Mouse (Mus musculus) Patski (cell line): Measurements from ENCODE around the gene Nup210l. TPM values are rescaled to one million over a fixed set of nuclear protein-coding genes. Genes with fewer than 3 reads are reported as not detected.
A peak's percentile ranks its signal among the peaks of the same experiment; 100 is the strongest.

Experiments used
- ATAC-seq: fragments of 100-300 bp; one replicate; pipeline ENCODE4 v1.8.0; 2021
- CTCF ChIA-PET: fragments of 350-600 bp; sonication (Branson Sonifier 250); formaldehyde crosslinking; loops from one replicate; lab custom pipeline; 2022; ENCODE audit warnings: inconsistent platforms; lab: Charles Lee
- POLR2A ChIA-PET: fragments of 350-600 bp; sonication (Branson Sonifier 250); formaldehyde crosslinking; loops from one replicate; lab custom pipeline; 2022; ENCODE audit warnings: antibody characterized with exemption, inconsistent platforms; lab: Charles Lee
- DNase-seq: peaks from one replicate; pipeline ENCODE4 v3.0.0-alpha.2; 2011; ENCODE audit warnings: low read depth, low spot score
- H3K27me3 ChIP-seq: fragments of 371-371 bp; one replicate; pipeline ENCODE4 v1.5.1; 2021
- CTCF ChIP-seq: fragments of 100-300 bp; IDR thresholded peaks from one replicate; pipeline ENCODE4 v1.5.1; 2021
- in situ Hi-C: fragments of 300-500 bp; cut with MboI; formaldehyde crosslinking; loops from 3 replicates; pipeline ENCODE4 v1.11.1; 2018; ENCODE audit warnings: low pct_unique_long_range_greater_than_20kb, mixed read lengths
- polyA plus RNA-seq: library from polyadenylated mRNA; unstranded; gene quantifications from one replicate; pipeline ENCODE4 v1.2.3, GENCODE M21; 2021

Gene Nup210l
- polyA plus RNA-seq, 1 experiment from 2014 or later, result 0.46 TPM

GRCm38 (mm10) chr3:90212723-90213122 lies 108.8 kb downstream of the Nup210l start:
- H3K27me3 ChIP-seq, result no peaks in the 10 kb centered on the region
- ChIA-PET POLR2A (interaction anchor here (0.5 to 1.7 kb wide), 5 partner anchors 9 to 71 kb away, joined by 3 to 9 read pairs (median 6); no protein-coding TSS in a partner anchor), CTCF (interaction anchor here (1.3 kb wide), 1 partner anchor 161 kb away, joined by 4 read pairs; no protein-coding TSS in a partner anchor)
- TF ChIP-seq CTCF, result no peak
- in situ Hi-C loops, result no loop called here
- ATAC-seq (no peak), DNase-seq (no peak)

- H3K27me3 ChIP-seq, result no peaks in the 10 kb centered on the region
- DNase-seq (peak; percentile 96), ATAC-seq (peak; percentile 85)
- in situ Hi-C loops, result no loop called here
- CTCF ChIA-PET, result interaction anchor here (0.6 to 1.7 kb wide), 3 partner anchors 19 to 160 kb away, joined by 3 to 4 read pairs (median 3); no protein-coding TSS in a partner anchor
- TF ChIP-seq CTCF, result no peak
- POLR2A ChIA-PET, result interaction anchor here (0.6 to 1.7 kb wide), 7 partner anchors 9 to 158 kb away, joined by 3 to 9 read pairs (median 4); partner anchors contain the start of gene Slc39a1
Measured at GRCm38 (mm10) chr3:90213377-90213866, 109.5 kb downstream of the Nup210l start, which contains the start of the genes Rps27 and Rab13. Gene Rps27 (minus strand): TSS chr3:90213651. Gene Rab13 (plus strand): TSS chr3:90213695.

GRCm38 (mm10) chr3:90213956-90214684 lies 110.2 kb downstream of the Nup210l start:
- DNase-seq (no peak), ATAC-seq (no peak)
- POLR2A ChIA-PET, result interaction anchor here (0.7 to 0.9 kb wide), 3 partner anchors 12 to 157 kb away, joined by 3 to 4 read pairs (median 4); partner anchors contain the start of gene Slc39a1
- in situ Hi-C loops, result no loop called here
- no peak for TF ChIP-seq CTCF
- CTCF ChIA-PET, result interaction anchor here (1.2 to 2.2 kb wide), 4 partner anchors 24 to 159 kb away, joined by 3 to 7 read pairs (median 4); no protein-coding TSS in a partner anchor
- no peaks in the 10 kb centered on the region for H3K27me3 ChIP-seq

- no peaks in the 10 kb centered on the region for H3K27me3 ChIP-seq
- POLR2A ChIA-PET, result interaction anchor here (0.6 kb wide), 2 partner anchors 14 to 54 kb away, joined by 3 to 8 read pairs; no protein-coding TSS in a partner anchor
- DNase-seq, result no peak
- ATAC-seq, result no peak
- TF ChIP-seq CTCF, result peak; percentile 77
- CTCF ChIA-PET, result interaction anchor here (0.6 to 2.2 kb wide), 21 partner anchors 9 to 251 kb away, joined by 3 to 7 read pairs (median 3); partner anchors contain the start of genes Jtb and Slc39a1
- in situ Hi-C loops, result no loop called here
Measured at GRCm38 (mm10) chr3:90215825-90216380, 112.0 kb downstream of the Nup210l start.

- no peaks in the 10 kb centered on the region for H3K27me3 ChIP-seq
- POLR2A ChIA-PET, result interaction anchor here (0.6 to 1.7 kb wide), 7 partner anchors 12 to 172 kb away, joined by 3 to 9 read pairs (median 4); partner anchors contain the start of genes Jtb and Slc39a1
- in situ Hi-C loops, result loop anchor here (5.0 kb wide), 2 partner anchors 37 to 152 kb away; no protein-coding TSS in a partner anchor
- ATAC-seq, result peak; percentile 51
- CTCF ChIA-PET, result interaction anchor here (1.1 to 1.6 kb wide), 4 partner anchors 11 to 154 kb away, joined by 3 to 7 read pairs (median 4); partner anchors contain the start of genes Jtb and Slc39a1
- no peak for DNase-seq
- peak; percentile 90 for TF ChIP-seq CTCF
Measured at GRCm38 (mm10) chr3:90220088-90220487, 116.2 kb downstream of the Nup210l start.

GRCm38 (mm10) chr3:90220531-90220951 lies 116.6 kb downstream of the Nup210l start:
- TF ChIP-seq CTCF, result no peak
- in situ Hi-C loops, result loop anchor here (5.0 kb wide), 2 partner anchors 37 to 152 kb away; no protein-coding TSS in a partner anchor
- no peaks in the 10 kb centered on the region for H3K27me3 ChIP-seq
- ChIA-PET POLR2A (interaction anchor here (0.9 to 1.7 kb wide), 6 partner anchors 11 to 172 kb away, joined by 3 to 9 read pairs (median 4); partner anchors contain the start of genes Jtb and Slc39a1), CTCF (interaction anchor here (1.1 to 1.6 kb wide), 4 partner anchors 10 to 153 kb away, joined by 3 to 7 read pairs (median 4); partner anchors contain the start of genes Jtb and Slc39a1)
- DNase-seq, result no peak
- peak; percentile 83 for ATAC-seq

- TF ChIP-seq CTCF, result no peak
- H3K27me3 ChIP-seq, result no peaks in the 10 kb centered on the region
- no peak for ATAC-seq
- ChIA-PET CTCF (interaction anchor here (1.2 to 1.6 kb wide), 5 partner anchors 10 to 155 kb away, joined by 3 to 5 read pairs (median 4); partner anchors contain the start of gene Jtb), POLR2A (interaction anchor here (0.9 to 1.7 kb wide), 5 partner anchors 10 to 173 kb away, joined by 3 to 9 read pairs (median 3); partner anchors contain the start of genes Jtb and Slc39a1)
- in situ Hi-C loops, result loop anchor here (5.0 kb wide), 2 partner anchors 36 to 151 kb away; no protein-coding TSS in a partner anchor
- no peak for DNase-seq
Measured at GRCm38 (mm10) chr3:90221123-90221522, 117.2 kb downstream of the Nup210l start.

- no peaks in the 10 kb centered on the region for H3K27me3 ChIP-seq
- DNase-seq (no peak), ATAC-seq (no peak)
- in situ Hi-C loops, result loop anchor here (5.0 kb wide), 2 partner anchors 35 to 150 kb away; no protein-coding TSS in a partner anchor
- TF ChIP-seq CTCF, result no peak
- POLR2A ChIA-PET, result interaction anchor here (0.6 to 1.2 kb wide), 3 partner anchors 10 to 187 kb away, joined by 4 to 6 read pairs (median 4); partner anchors contain the start of genes Rab13, Rps27 and Slc39a1
- CTCF ChIA-PET, result interaction anchor here (0.6 to 1.5 kb wide), 5 partner anchors 8 to 246 kb away, joined by 3 to 5 read pairs (median 3); no protein-coding TSS in a partner anchor
Measured at GRCm38 (mm10) chr3:90222455-90222854, 118.5 kb downstream of the Nup210l start.

GRCm38 (mm10) chr3:90222941-90223340 lies 119.0 kb downstream of the Nup210l start:
- DNase-seq (no peak), ATAC-seq (no peak)
- ChIA-PET CTCF (interaction anchor here (1.3 to 1.5 kb wide), 2 partner anchors 16 to 246 kb away, joined by 3 read pairs; no protein-coding TSS in a partner anchor), POLR2A (interaction anchor here (0.6 to 1.0 kb wide), 2 partner anchors 24 to 187 kb away, joined by 4 to 6 read pairs; no protein-coding TSS in a partner anchor)
- no peaks in the 10 kb centered on the region for H3K27me3 ChIP-seq
- TF ChIP-seq CTCF, result no peak
- in situ Hi-C loops, result loop anchor here (5.0 kb wide), 2 partner anchors 34 to 149 kb away; no protein-coding TSS in a partner anchor
